Mouse (Mus musculus): Measurements from ENCODE around the gene Nkpd1. TPM values are rescaled to one million over a fixed set of nuclear protein-coding genes. Genes with fewer than 3 reads are reported as not detected.
"Not testable (repeated sequence)": the region's sequence is repeated elsewhere in the genome, so short reads cannot be mapped to it uniquely, and the experiment has no call there.

Gene Nkpd1
- polyA plus RNA-seq, 1 experiment from 2014 or later: 0.17 TPM

GRCm38 (mm10) chr7:19509786-19510185 is 7.9 kb upstream of the Nkpd1 start:
- peak overlapping the region; percentile 95; the same call in 1 of the 2 replicates for H3K4me2 ChIP-seq (replicated peaks; ENCODE audit: low read depth, low read length)
- no peak overlapping the region; the same call in 1 of the 2 replicates for H3K9ac ChIP-seq (ENCODE audit: low read depth, low read length)
- H3K27ac ChIP-seq (ENCODE audit: low read depth, low read length): no peak overlapping the region
- no peaks in the 10 kb centered on the region for H3K27me3 ChIP-seq (ENCODE audit: control insufficient read depth, insufficient read depth, low read length)
- WGBS: 95% methylated on average over 7 of the region's 7 CpGs
- no peaks in the 10 kb centered on the region for H3K9me3 ChIP-seq (ENCODE audit: control insufficient read depth, low read length)
- peak overlapping the region; percentile 79; the same call in 1 of the 2 replicates for H3K4me3 ChIP-seq (ENCODE audit: low read depth, low read length)
- DNase-seq (ENCODE audit: low spot score): no peak
- no peak for ATAC-seq (ENCODE audit: low FRiP score)
- H3K4me1 ChIP-seq (replicated peaks; ENCODE audit: control insufficient read depth, insufficient read depth, low read length): no peaks in the 10 kb centered on the region
- H3K36me3 ChIP-seq (ENCODE audit: control insufficient read depth, insufficient read depth, low read length): no peaks in the 10 kb centered on the region

DNA sequence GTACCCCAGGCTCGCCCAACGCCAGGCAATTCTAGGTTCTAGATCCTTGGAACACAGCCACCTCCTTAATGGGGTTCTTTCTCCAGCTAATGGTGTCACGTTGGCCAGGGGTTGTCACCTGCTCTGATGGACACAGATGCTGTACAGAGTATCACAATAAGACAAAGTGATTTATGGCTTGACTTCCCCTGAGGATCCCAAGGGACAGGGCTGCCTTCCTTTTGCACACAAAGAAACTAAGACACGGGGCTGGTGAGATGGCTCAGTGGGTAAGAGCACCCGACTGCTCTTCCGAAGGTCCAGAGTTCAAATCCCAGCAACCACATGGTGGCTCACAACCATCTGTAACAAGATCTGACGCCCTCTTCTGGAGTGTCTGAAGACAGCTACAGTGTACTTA is 5.7 kb upstream of the Nkpd1 start:
- not testable (repeated sequence) for H3K27me3 ChIP-seq (ENCODE audit: control insufficient read depth, insufficient read depth, low read length); H3K4me3 ChIP-seq (ENCODE audit: low read depth, low read length); H3K9ac ChIP-seq (ENCODE audit: low read depth, low read length); H3K9me3 ChIP-seq (ENCODE audit: control insufficient read depth, low read length); H3K4me2 ChIP-seq (replicated peaks; ENCODE audit: low read depth, low read length); H3K4me1 ChIP-seq (replicated peaks; ENCODE audit: control insufficient read depth, insufficient read depth, low read length); ATAC-seq (ENCODE audit: low FRiP score); H3K27ac ChIP-seq (ENCODE audit: low read depth, low read length); H3K36me3 ChIP-seq (ENCODE audit: control insufficient read depth, insufficient read depth, low read length); DNase-seq (ENCODE audit: low spot score)
- WGBS: 82% methylated on average over 6 of the region's 7 CpGs

DNA sequence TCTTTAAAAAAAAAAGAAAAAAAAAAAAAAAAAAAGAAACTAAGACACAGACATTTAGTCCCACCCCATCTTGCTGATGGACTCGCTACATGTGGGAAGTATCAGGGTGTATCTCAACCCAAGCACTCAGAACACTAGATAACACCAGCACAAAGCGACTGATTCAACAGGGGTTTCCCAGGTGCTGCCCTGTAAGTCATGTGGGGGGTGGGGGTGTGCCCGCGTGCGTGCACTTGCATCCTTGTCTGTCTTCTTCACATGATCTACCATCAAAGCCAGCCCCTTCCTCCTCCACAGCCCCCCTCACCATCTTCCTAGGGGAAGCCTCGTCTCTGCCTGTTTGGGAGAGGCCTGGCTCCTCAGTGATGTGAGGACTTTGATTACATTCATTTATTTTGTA is 5.3 kb upstream of the Nkpd1 start:
- Histone ChIP-seq H3K4me1 (replicated peaks; ENCODE audit: control insufficient read depth, insufficient read depth, low read length) (no peaks in the 10 kb centered on the region), H3K9me3 (ENCODE audit: control insufficient read depth, low read length) (no peaks in the 10 kb centered on the region), H3K4me3 (ENCODE audit: low read depth, low read length) (no peak overlapping the region), H3K9ac (ENCODE audit: low read depth, low read length) (no peak overlapping the region), H3K27ac (ENCODE audit: low read depth, low read length) (no peak overlapping the region), H3K27me3 (ENCODE audit: control insufficient read depth, insufficient read depth, low read length) (peaks cover 3% of the 10 kb centered on the region; the same call in 1 of the 2 replicates), H3K36me3 (ENCODE audit: control insufficient read depth, insufficient read depth, low read length) (no peaks in the 10 kb centered on the region), H3K4me2 (replicated peaks; ENCODE audit: low read depth, low read length) (no peak overlapping the region)
- WGBS: 86% methylated on average over 6 of the region's 6 CpGs
- no peak for DNase-seq (ENCODE audit: low spot score)
- no peak for ATAC-seq (ENCODE audit: low FRiP score)

DNA sequence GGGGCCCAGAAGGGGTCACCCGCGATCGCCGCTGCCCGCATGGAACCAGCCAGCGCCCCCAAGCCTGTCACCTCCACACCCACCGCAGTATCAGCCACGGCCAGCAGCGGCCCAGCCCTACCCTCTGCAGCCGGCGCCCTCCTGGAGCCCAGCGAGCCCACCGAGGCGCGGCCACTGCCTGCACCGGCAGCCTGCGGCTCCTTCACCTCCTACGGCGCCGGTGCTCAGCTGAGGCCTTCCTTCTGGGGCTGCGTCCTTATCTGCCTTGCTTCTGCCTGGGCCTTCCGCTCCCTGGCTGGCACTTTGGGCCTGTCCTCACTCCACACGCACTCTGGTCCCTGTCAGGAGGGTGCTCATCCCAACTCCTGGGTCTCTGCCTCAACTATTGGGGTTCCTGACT is 2.4 kb downstream of the Nkpd1 start:
- Histone ChIP-seq H3K27me3 (ENCODE audit: control insufficient read depth, insufficient read depth, low read length) (peaks cover 68% of the 10 kb centered on the region), H3K4me1 (replicated peaks; ENCODE audit: control insufficient read depth, insufficient read depth, low read length) (peaks cover 9% of the 10 kb centered on the region), H3K9me3 (ENCODE audit: control insufficient read depth, low read length) (no peaks in the 10 kb centered on the region), H3K4me2 (replicated peaks; ENCODE audit: low read depth, low read length) (peak overlapping the region; percentile 43), H3K36me3 (ENCODE audit: control insufficient read depth, insufficient read depth, low read length) (no peaks in the 10 kb centered on the region), H3K4me3 (ENCODE audit: low read depth, low read length) (peak overlapping the region; percentile 18), H3K9ac (ENCODE audit: low read depth, low read length) (peak overlapping the region; percentile 33; the same call in 1 of the 2 replicates), H3K27ac (ENCODE audit: low read depth, low read length) (no peak overlapping the region)
- 5% methylated on average over 22 of the region's 23 CpGs for WGBS
- no peak for ATAC-seq (ENCODE audit: low FRiP score)
- no peak for DNase-seq (ENCODE audit: low spot score)

- peak; percentile 33 for DNase-seq (ENCODE audit: low spot score)
- Histone ChIP-seq H3K4me2 (replicated peaks; ENCODE audit: low read depth, low read length) (peak overlapping the region; percentile 66), H3K27ac (ENCODE audit: low read depth, low read length) (no peak overlapping the region), H3K27me3 (ENCODE audit: control insufficient read depth, insufficient read depth, low read length) (peaks cover 68% of the 10 kb centered on the region), H3K9ac (ENCODE audit: low read depth, low read length) (no peak overlapping the region), H3K4me3 (ENCODE audit: low read depth, low read length) (peak overlapping the region; percentile 31), H3K9me3 (ENCODE audit: control insufficient read depth, low read length) (no peaks in the 10 kb centered on the region), H3K36me3 (ENCODE audit: control insufficient read depth, insufficient read depth, low read length) (no peaks in the 10 kb centered on the region), H3K4me1 (replicated peaks; ENCODE audit: control insufficient read depth, insufficient read depth, low read length) (peaks cover 9% of the 10 kb centered on the region)
- WGBS: 16% methylated on average over 72 of the region's 72 CpGs
- ATAC-seq (ENCODE audit: low FRiP score): peak; percentile 3; the same call in 1 of the 2 replicates
Measured at GRCm38 (mm10) chr7:19523017-19523756, 5.5 kb downstream of the Nkpd1 start.

DNA sequence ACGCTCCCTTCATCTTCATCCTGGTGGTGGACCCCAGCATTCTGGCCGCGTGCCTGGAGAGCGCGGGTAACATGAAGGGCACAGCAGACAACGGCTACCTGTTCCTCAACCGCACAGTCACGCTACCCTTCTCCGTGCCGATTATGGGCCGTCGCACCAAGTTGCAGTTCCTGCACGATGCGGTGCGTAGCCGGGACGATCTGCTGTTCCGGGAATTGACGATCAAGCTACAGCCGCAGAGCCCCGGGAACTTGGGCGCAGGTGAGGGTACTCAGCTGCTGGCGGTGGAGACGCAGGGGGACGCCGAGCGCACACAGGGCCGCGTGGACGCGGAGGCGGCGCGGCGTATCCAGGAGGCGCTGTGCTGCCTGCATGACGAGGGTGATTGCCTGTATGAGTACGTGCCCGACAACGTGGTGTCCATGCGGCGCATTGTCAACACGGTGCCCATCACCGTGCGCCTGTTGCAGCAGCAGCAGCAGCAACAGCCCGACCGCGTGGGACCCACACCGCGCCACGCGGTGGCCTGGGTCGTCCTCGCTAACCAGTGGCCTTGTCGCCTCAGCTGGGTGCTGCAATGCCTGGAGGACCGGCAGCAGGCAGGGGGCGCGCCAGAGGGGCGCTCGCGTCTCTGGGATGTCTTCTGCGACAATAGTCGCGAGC is 6.2 kb downstream of the Nkpd1 start:
- Histone ChIP-seq H3K27me3 (ENCODE audit: control insufficient read depth, insufficient read depth, low read length) (peaks cover 64% of the 10 kb centered on the region), H3K4me2 (replicated peaks; ENCODE audit: low read depth, low read length) (peak overlapping the region; percentile 66), H3K4me3 (ENCODE audit: low read depth, low read length) (peak overlapping the region; percentile 31), H3K36me3 (ENCODE audit: control insufficient read depth, insufficient read depth, low read length) (no peaks in the 10 kb centered on the region), H3K9ac (ENCODE audit: low read depth, low read length) (peak overlapping the region; percentile 42; the same call in 1 of the 2 replicates), H3K27ac (ENCODE audit: low read depth, low read length) (no peak overlapping the region), H3K9me3 (ENCODE audit: control insufficient read depth, low read length) (no peaks in the 10 kb centered on the region), H3K4me1 (replicated peaks; ENCODE audit: control insufficient read depth, insufficient read depth, low read length) (peaks cover 9% of the 10 kb centered on the region)
- peak; percentile 77 for DNase-seq (ENCODE audit: low spot score)
- peak; percentile 67 for ATAC-seq (ENCODE audit: low FRiP score)
- WGBS: 2% methylated on average over 63 of the region's 64 CpGs

DNA sequence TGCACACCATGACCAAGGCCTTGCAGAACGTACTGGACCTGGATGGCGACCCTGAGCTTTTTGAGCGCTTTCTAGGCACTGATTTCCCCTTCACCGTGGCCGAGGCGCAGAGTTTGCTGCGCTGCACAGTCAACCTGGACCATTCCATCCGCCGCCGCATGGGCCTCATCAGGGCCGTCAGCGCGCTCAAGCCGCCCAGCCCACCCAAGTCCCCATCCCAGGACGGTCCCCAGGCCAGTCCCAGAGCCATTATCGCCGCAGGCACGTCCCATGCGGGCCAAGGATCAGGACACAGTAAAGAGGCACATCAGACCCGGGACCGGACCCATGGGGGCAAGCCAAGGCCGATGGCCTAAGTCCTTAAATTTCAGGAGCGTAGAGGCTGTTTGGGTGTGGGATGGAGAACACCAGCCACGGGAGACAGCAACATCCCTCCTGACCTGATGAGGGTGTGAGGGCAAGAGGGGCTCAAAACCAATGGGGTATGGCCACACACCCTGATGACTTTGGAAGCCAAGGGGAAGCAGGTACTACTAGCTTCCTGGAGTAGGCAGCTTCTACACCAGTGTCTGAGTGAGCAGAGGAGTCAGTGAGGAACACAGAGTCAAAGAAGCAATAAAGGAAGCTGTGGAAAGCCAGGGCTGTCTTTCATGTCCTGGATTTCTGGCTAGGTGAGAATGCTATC is 6.9 kb downstream of the Nkpd1 start:
- H3K9me3 ChIP-seq (ENCODE audit: control insufficient read depth, low read length): no peaks in the 10 kb centered on the region
- peaks cover 57% of the 10 kb centered on the region for H3K27me3 ChIP-seq (ENCODE audit: control insufficient read depth, insufficient read depth, low read length)
- H3K4me1 ChIP-seq (replicated peaks; ENCODE audit: control insufficient read depth, insufficient read depth, low read length): peaks cover 9% of the 10 kb centered on the region
- peak overlapping the region; percentile 42; the same call in 1 of the 2 replicates for H3K9ac ChIP-seq (ENCODE audit: low read depth, low read length)
- 17% methylated on average over 24 of the region's 24 CpGs for WGBS
- peak overlapping the region; percentile 31 for H3K4me3 ChIP-seq (ENCODE audit: low read depth, low read length)
- H3K36me3 ChIP-seq (ENCODE audit: control insufficient read depth, insufficient read depth, low read length): 0 out of 2 replicates have a peak, but pooled peaks cover 2% of the 10 kb centered on the region
- ATAC-seq (ENCODE audit: low FRiP score) (peak; percentile 49; the same call in 1 of the 2 replicates), DNase-seq (ENCODE audit: low spot score) (no peak)
- peak overlapping the region; percentile 66 for H3K4me2 ChIP-seq (replicated peaks; ENCODE audit: low read depth, low read length)
- no peak overlapping the region for H3K27ac ChIP-seq (ENCODE audit: low read depth, low read length)

- Histone ChIP-seq H3K36me3 (ENCODE audit: control insufficient read depth, insufficient read depth, low read length) (0 out of 2 replicates have a peak, but pooled peaks cover 2% of the 10 kb centered on the region), H3K27me3 (ENCODE audit: control insufficient read depth, insufficient read depth, low read length) (peaks cover 52% of the 10 kb centered on the region), H3K9ac (ENCODE audit: low read depth, low read length) (no peak overlapping the region), H3K4me2 (replicated peaks; ENCODE audit: low read depth, low read length) (no peak overlapping the region), H3K9me3 (ENCODE audit: control insufficient read depth, low read length) (no peaks in the 10 kb centered on the region), H3K4me1 (replicated peaks; ENCODE audit: control insufficient read depth, insufficient read depth, low read length) (peaks cover 6% of the 10 kb centered on the region), H3K4me3 (ENCODE audit: low read depth, low read length) (no peak overlapping the region), H3K27ac (ENCODE audit: low read depth, low read length) (no peak overlapping the region)
- 71% methylated on average over 2 of the region's 2 CpGs for WGBS
- no peak for ATAC-seq (ENCODE audit: low FRiP score)
- no peak for DNase-seq (ENCODE audit: low spot score)
Measured at GRCm38 (mm10) chr7:19525105-19525481, 7.5 kb downstream of the Nkpd1 start.
